Mouse (Mus musculus): ENCODE measurements around the gene Foxe3.

- TF ChIP-seq POLR2A (IDR thresholded peaks at IDR 0.05; ENCODE audit: insufficient read depth, low read depth, low read length), result no peak
- TF ChIP-seq CTCF (IDR thresholded peaks at IDR 0.05; ENCODE audit: insufficient read depth, low read depth, low read length), result no peak
Measured at GRCm38 (mm10) chr4:114932747-114933146, 6.9 kb upstream of the Foxe3 start.
